Mouse (Mus musculus) heart, embryonic 14.5 days (tissue): ENCODE data around the gene Gpr143. TPM values are rescaled to one million over a fixed set of nuclear protein-coding genes. Genes with fewer than 3 reads are reported as not detected.
"Not testable (repeated sequence)": the region's sequence is repeated elsewhere in the genome, so short reads cannot be mapped to it uniquely, and the experiment has no call there.

Source experiments
- ATAC-seq: fragments of 200-750 bp; cut with Nextera tagmentation; 2 replicates; pipeline ENCODE4 v1.8.0; 2017; ENCODE audit warnings: low read depth, moderate TSS enrichment; ENCODE audit not compliant: insufficient number of reproducible peaks, insufficient read depth, low FRiP score
- H3K27ac ChIP-seq, 2 experiments: fragments of 200-500 bp in 1 of 2; fragments of 300-500 bp in 1 of 2; sonication (generic) in 1 of 2; replicated peaks in 1 of 2; 2 replicates each; pipeline ENCODE4 v1.5.1; 2012 to 2014; ENCODE audit warnings: low read depth in 2 of 2, low read length in 2 of 2, control low read depth in 1 of 2, mild to moderate bottlenecking in 1 of 2, mixed read lengths in 1 of 2; ENCODE audit not compliant: control insufficient read depth in 1 of 2, insufficient read depth in 1 of 2
- H3K27me3 ChIP-seq: fragments of 300-500 bp; sonication (generic); 2 replicates; pipeline ENCODE4 v1.6.1; 2014; ENCODE audit warnings: mild to moderate bottlenecking, low read length, control low read depth; ENCODE audit not compliant: control insufficient read depth, insufficient read depth
- H3K36me3 ChIP-seq: fragments of 300-500 bp; sonication (generic); 2 replicates; pipeline ENCODE4 v1.6.1; 2014; ENCODE audit warnings: mild to moderate bottlenecking, control low read depth, low read length, mixed read lengths; ENCODE audit not compliant: control insufficient read depth, insufficient read depth
- H3K4me1 ChIP-seq, 2 experiments: fragments of 200-500 bp in 1 of 2; fragments of 300-500 bp in 1 of 2; sonication (generic) in 1 of 2; 2 replicates each; pipeline ENCODE4 v1.6.1; 2012 to 2014; ENCODE audit warnings: low read length in 2 of 2, control low read depth in 1 of 2, mixed read lengths in 1 of 2; ENCODE audit not compliant: control insufficient read depth in 2 of 2, insufficient read depth in 2 of 2
- H3K4me2 ChIP-seq: fragments of 300-500 bp; sonication (generic); 2 replicates; pipeline ENCODE4 v1.6.1; 2014; ENCODE audit warnings: mild to moderate bottlenecking, low read length
- H3K4me3 ChIP-seq, 2 experiments: fragments of 200-500 bp in 1 of 2; fragments of 300-500 bp in 1 of 2; sonication (generic) in 1 of 2; 2 replicates each; pipeline ENCODE4 v1.5.1; 2012 to 2014; ENCODE audit warnings: low read length in 2 of 2, mild to moderate bottlenecking in 2 of 2, control low read depth in 1 of 2, low read depth in 1 of 2, moderate library complexity in 1 of 2; ENCODE audit not compliant: control insufficient read depth in 1 of 2, insufficient read depth in 1 of 2
- H3K9ac ChIP-seq: fragments of 300-500 bp; sonication (generic); 2 replicates; pipeline ENCODE4 v1.6.1; 2014; ENCODE audit warnings: mild to moderate bottlenecking, low read length
- H3K9me3 ChIP-seq: fragments of 300-500 bp; sonication (generic); 2 replicates; pipeline ENCODE4 v1.6.1; 2016; ENCODE audit warnings: low read length, control low read depth; ENCODE audit not compliant: control insufficient read depth
- WGBS: fragments of 180-500 bp; shearing (Covaris S2); extraction: QIAGEN DNeasy Blood & Tissue Kit; methylation state at CpG from one replicate; pipeline ENCODE4 v1.1.7; 2014; 5-methylcytosine and 5-hydroxymethylcytosine counted together
- polyA plus RNA-seq: library from polyadenylated mRNA; unstranded; fragments of >200 nt; fragmentation: Nextera tagmentation; extraction: Ambion mirVana; gene quantifications from 2 replicates; pipeline ENCODE4 v1.2.1, GENCODE M21; 2014

Gene Gpr143
- polyA plus RNA-seq, 1 experiment from 2014 or later: 0.50 TPM

GRCm38 (mm10) chrX:152788611-152789010, 6.9 kb downstream of the Gpr143 start:
- Histone ChIP-seq H3K4me3 (no peak overlapping the region), H3K9ac (no peak overlapping the region), H3K27ac (no peak overlapping the region), H3K36me3 (no peaks in the 10 kb centered on the region), H3K4me2 (no peak overlapping the region), H3K4me1 (no peaks in the 10 kb centered on the region), H3K27me3 (no peaks in the 10 kb centered on the region), H3K9me3 (no peaks in the 10 kb centered on the region)
- whole genome bisulfite sequencing: 61% methylated on average over 2 of the region's 2 CpGs
- no peak for ATAC-seq

GRCm38 (mm10) chrX:152805317-152805716, 23.6 kb downstream of the Gpr143 start:
- no peaks in the 10 kb centered on the region for H3K9me3 ChIP-seq
- H3K27me3 ChIP-seq: no peaks in the 10 kb centered on the region
- no peak overlapping the region; a peak in 1 of 4 replicates for H3K27ac ChIP-seq
- H3K4me3 ChIP-seq: no peak overlapping the region
- no peak overlapping the region for H3K9ac ChIP-seq
- H3K36me3 ChIP-seq: no peaks in the 10 kb centered on the region
- no peaks in the 10 kb centered on the region for H3K4me1 ChIP-seq
- H3K4me2 ChIP-seq: no peak overlapping the region
- ATAC-seq: no peak

DNA sequence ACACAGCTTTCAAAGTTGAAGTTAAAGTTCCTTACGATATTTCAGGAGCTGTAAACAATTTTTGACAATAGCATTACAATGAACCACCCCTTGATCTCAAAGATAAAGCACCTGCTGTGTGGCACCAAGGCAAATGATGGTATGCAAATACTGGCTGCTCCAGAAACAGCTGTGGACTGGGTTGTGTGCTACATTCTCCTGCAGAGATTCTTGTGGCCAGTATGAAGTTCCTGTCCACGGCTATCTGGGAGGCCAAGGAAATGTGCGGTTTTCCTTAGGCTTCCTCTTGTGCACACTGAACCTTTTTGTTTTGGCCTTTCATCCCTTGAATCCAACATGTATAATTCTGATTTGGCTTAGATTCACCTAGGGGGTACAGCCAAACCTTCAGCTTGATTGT, 31.6 kb downstream of the Gpr143 start:
- H3K36me3 ChIP-seq: no peaks in the 10 kb centered on the region
- H3K9ac ChIP-seq: no peak overlapping the region
- H3K27ac ChIP-seq: no peak overlapping the region
- H3K4me1 ChIP-seq: no peaks in the 10 kb centered on the region
- H3K27me3 ChIP-seq: no peaks in the 10 kb centered on the region
- no peak overlapping the region for H3K4me3 ChIP-seq
- ATAC-seq: no peak
- 66% methylated on average over 3 of the region's 3 CpGs for WGBS
- no peak overlapping the region for H3K4me2 ChIP-seq
- H3K9me3 ChIP-seq: no peaks in the 10 kb centered on the region

DNA sequence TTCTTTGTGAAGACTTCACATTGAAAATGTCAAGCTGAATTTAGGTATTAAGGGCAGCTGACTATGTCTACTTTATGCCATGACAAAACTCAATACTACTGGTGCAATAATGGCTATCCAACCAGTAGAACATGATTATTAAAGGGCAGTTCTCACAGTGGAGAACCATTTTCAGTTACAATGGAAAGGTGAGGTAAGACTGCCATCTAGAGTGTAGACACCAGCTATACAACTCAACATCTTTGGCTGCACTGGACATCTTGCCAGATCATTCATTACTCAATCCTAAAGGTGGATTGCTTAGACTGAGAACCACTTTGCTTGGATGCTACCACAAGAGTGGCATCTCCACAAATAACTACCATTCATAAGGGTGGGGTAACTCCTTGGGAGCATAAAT, 37.3 kb downstream of the Gpr143 start:
- no peaks in the 10 kb centered on the region for H3K9me3 ChIP-seq
- ATAC-seq: no peak

GRCm38 (mm10) chrX:152831003-152831550, 49.4 kb downstream of the Gpr143 start:
- no CpG with 5 or more reads among the region's 1 CpGs for WGBS
- H3K36me3 ChIP-seq, H3K4me3 ChIP-seq, H3K9me3 ChIP-seq, H3K4me2 ChIP-seq, H3K4me1 ChIP-seq, ATAC-seq, H3K27me3 ChIP-seq, H3K9ac ChIP-seq, H3K27ac ChIP-seq: not testable (repeated sequence)

More for the DNA sequence above, 37.3 kb downstream of the Gpr143 start:
- Histone ChIP-seq H3K36me3 (no peaks in the 10 kb centered on the region), H3K4me1 (no peaks in the 10 kb centered on the region), H3K9ac (no peak overlapping the region), H3K4me2 (no peak overlapping the region), H3K4me3 (no peak overlapping the region), H3K27ac (no peak overlapping the region), H3K27me3 (no peaks in the 10 kb centered on the region)

DNA sequence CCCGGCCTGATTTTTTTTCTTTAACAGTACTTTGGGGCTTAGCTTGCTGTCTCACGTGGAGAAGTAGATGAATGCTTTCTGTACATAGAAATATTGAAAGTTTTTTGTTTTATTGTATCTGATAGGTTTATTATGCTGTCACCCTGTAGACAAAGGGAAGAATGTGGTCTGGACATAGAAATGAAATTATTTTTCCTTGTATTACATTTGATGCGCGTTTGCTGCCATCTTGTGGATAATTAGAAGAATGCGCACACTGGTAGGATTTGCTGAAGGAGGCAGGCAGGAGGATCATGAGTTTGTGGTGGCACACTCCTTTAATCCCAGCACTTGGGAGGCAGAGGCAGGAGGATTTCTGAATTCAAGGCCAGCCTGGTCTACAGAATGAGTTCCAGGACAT, 53.2 kb downstream of the Gpr143 start:
- H3K9ac ChIP-seq, H3K4me2 ChIP-seq, H3K27me3 ChIP-seq, H3K9me3 ChIP-seq, ATAC-seq, H3K4me3 ChIP-seq, H3K36me3 ChIP-seq, H3K27ac ChIP-seq, H3K4me1 ChIP-seq: not testable (repeated sequence)
- 23% methylated on average over 5 of the region's 5 CpGs for WGBS

- ATAC-seq: no peak
- no peaks in the 10 kb centered on the region for H3K27me3 ChIP-seq
- H3K9me3 ChIP-seq: peaks cover 8% of the 10 kb centered on the region; the same call in 1 of the 2 replicates
- no peak overlapping the region for H3K9ac ChIP-seq
- 62% methylated on average over 3 of the region's 3 CpGs for WGBS
- H3K4me2 ChIP-seq: no peak overlapping the region
- no peaks in the 10 kb centered on the region for H3K36me3 ChIP-seq
- no peak overlapping the region for H3K27ac ChIP-seq
- H3K4me1 ChIP-seq: no peaks in the 10 kb centered on the region
- no peak overlapping the region for H3K4me3 ChIP-seq
Observed at GRCm38 (mm10) chrX:152855076-152855772, 73.5 kb downstream of the Gpr143 start.
